Mouse (Mus musculus): ENCODE measurements around the gene Lims1. TPM values are rescaled to one million over a fixed set of nuclear protein-coding genes. Genes with fewer than 3 reads are reported as not detected.

Lims1 gene
- 9.8 and 20.2 TPM in 2 replicates for polyA plus RNA-seq (2012; rRNA removed; ENCODE audit: low replicate concordance)

DNA sequence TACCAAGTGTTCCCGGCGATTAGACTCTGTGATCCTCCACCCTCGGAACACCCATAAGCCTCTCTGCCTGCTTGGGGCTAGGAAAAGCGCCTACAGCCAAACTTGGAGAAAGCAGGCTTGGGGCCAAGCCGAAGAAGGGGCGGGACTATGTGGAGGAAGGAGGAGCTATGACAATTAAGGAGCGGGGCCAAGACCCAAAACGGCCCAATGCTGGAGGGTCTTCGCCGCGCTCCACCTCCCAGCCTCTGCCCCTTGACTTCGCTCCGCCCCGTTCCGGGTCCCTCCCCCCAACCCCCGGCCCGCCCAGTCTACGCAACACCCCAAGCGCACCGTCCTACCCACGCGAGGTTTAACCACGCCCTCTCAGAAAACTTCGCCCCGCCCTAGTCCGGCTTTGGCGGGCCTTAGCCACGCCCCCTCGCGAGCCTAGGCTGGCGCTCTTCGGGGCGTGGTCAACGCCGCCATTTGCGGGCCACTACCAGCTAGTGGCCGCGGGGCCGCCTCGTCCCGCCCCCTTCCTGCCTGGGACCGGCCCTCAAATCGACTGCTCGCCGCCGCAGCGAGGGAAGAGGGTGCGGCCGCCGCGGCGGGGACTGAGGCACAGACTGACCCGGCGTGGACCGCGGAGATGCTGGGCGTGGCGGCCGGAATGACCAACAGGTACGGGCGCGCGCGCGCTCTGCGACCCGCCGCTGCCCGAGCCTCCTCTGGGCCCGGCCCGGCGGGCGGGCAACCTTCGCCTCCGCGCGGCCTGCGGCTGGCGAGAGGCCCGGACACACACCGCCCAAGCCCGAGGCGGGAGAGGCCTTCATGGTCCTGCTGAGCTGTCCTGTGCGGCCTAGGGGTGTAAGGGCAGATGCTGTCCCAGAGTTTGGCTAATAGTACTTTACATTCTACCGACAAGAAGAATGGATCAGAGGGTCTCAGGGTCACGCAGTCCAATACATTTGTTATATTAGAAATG lies at the start of gene Lims1:
Gene Lims1 (plus strand): TSS at position 439 of the 964 bp plus-strand sequence.

DNA sequence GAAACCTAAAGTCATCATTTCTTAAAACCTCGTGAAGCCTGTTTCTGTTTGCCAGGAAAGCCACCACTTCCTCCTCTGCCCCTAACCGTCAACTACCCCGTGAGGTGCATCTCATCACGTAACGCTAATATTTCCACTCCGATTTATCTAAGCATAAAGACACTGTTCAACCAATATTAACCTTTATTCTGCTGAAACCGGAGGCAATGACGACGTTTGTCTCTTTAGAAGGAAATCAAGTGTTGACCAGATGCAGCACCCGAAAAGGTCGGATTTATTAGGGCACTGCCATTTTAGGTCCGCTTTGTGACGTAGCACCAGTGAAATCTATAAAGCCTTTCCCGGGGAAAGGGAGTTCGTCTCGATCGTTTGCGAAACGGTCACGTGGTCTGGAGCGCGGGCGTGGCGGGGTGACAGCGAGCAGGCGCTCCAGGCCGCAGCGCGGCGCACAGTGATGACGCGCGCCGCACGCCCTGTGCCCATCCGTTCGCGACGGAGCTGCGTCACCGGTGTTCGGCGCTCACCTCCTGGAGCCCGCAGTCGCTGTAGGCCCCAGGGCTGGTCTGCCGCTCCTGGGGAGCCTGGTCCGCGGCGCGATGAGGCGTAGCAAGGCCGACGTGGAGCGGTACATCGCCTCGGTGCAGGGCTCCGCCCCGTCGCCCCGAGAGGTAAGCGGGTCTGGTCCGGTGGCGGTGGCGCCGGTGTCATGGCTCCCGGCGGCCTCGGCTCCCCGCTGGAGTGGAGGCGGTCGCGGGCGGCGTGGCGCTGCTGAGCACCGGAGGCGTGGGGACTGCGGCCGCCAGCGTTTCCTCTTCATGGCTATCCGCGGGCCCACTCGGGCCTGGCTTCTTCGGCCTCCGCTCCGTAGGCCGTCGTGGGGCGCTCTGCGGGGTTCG lies 123.4 kb downstream of the Lims1 start, which contains the start of gene Ranbp2:
Gene Ranbp2 (plus strand): TSS at position 537 of the 896 bp plus-strand sequence.

Other genes with a start within 250 kb of the Lims1 start
- not detected in 2 replicates for gene AW822073, start 98.5 kb upstream of the Lims1 start, polyA plus RNA-seq (2012; rRNA removed; ENCODE audit: low replicate concordance)
- gene Duxf3, start 90.8 kb upstream of the Lims1 start, polyA plus RNA-seq (2012; rRNA removed; ENCODE audit: low replicate concordance): not detected in 2 replicates
- not detected in 2 replicates for gene Gm4981, start 86.8 kb upstream of the Lims1 start, polyA plus RNA-seq (2012; rRNA removed; ENCODE audit: low replicate concordance)
- 3.1 and 9.6 TPM in 2 replicates for gene Gcc2, start 68.0 kb upstream of the Lims1 start, polyA plus RNA-seq (2012; rRNA removed; ENCODE audit: low replicate concordance)
- 2.2 and 5.7 TPM in 2 replicates for gene Ranbp2, start 123.5 kb downstream of the Lims1 start, polyA plus RNA-seq (2012; rRNA removed; ENCODE audit: low replicate concordance)
- 0.08 and 0.46 TPM in 2 replicates for gene Ccdc138, start 174.5 kb downstream of the Lims1 start, polyA plus RNA-seq (2012; rRNA removed; ENCODE audit: low replicate concordance)

Data from mammary gland, adult 2 months (tissue).